Mouse (Mus musculus) lung, postnatal 0 days (tissue): ENCODE data around the gene Snx30.

Experiments
- CTCF ChIP-seq: IDR thresholded peaks from 2 replicates; pipeline ENCODE4 v1.5.1; 2016; ENCODE audit warnings: antibody characterized with exemption, mild to moderate bottlenecking
- EP300 ChIP-seq: IDR thresholded peaks from 2 replicates; pipeline ENCODE4 v1.6.1; 2016; ENCODE audit warnings: antibody characterized with exemption, mild to moderate bottlenecking, control low read depth

DNA sequence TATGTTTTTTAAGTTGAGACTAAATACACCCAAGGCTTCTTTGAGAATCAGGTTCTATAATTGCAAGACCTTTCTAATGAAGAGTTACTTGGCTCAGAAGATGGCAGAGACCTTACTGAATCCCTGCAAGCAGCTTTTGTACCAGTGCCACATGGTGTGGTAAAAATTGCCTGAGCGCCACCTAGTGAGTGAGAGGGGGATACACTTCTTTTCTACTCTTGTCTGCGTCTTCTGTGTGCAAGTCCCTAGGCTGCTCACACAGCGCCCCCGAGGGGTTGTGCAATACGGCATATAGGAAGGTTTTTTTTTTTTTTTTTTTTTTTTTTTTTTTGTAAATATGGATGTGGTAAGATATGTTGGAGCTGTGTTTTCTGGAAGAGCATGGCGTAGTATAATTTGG is 122.7 kb downstream of the Snx30 start:
- TF ChIP-seq EP300 (no peak), CTCF (peak; percentile 86)
